Mouse (Mus musculus): ENCODE data around the gene Htra2. TPM values are rescaled to one million over a fixed set of nuclear protein-coding genes. Genes with fewer than 3 reads are reported as not detected.

The Htra2 gene
- polyA plus RNA-seq, 1 experiment = 119 TPM

- no peak overlapping the region for H3ac ChIP-seq (ENCODE audit: control insufficient read depth, insufficient read length, low read depth)
- H3K27me3 ChIP-seq (ENCODE audit: control insufficient read depth, insufficient read depth, insufficient read length) = no peaks in the 10 kb centered on the region
- TF ChIP-seq MYOD1 (IDR thresholded peaks at IDR 0.05; ENCODE audit: control insufficient read depth, insufficient read length, low read depth) (no peak), CTCF (IDR thresholded peaks at IDR 0.05; ENCODE audit: control insufficient read depth, insufficient read depth, insufficient read length) (no peak), MAX (IDR thresholded peaks at IDR 0.05) (no peak), USF1 (IDR thresholded peaks at IDR 0.05; ENCODE audit: low read depth) (no peak), CEBPB (IDR thresholded peaks at IDR 0.05; ENCODE audit: low read depth) (no peak), MYOG (IDR thresholded peaks at IDR 0.05; ENCODE audit: control insufficient read depth, extremely low read depth, insufficient read length) (no peak), FOSL1 (IDR thresholded peaks at IDR 0.05; ENCODE audit: insufficient read depth, low read length, poor library complexity, severe bottlenecking) (no peak)
- no peaks in the 10 kb centered on the region for H3K79me2 ChIP-seq (ENCODE audit: control insufficient read depth, insufficient read depth)
- no peak overlapping the region for H3K4me3 ChIP-seq (ENCODE audit: insufficient read depth, poor library complexity, severe bottlenecking)
- peaks cover 33% of the 10 kb centered on the region for H3K36me3 ChIP-seq (ENCODE audit: control insufficient read depth, insufficient read depth)
- no peaks in the 10 kb centered on the region for H3K79me3 ChIP-seq (ENCODE audit: low read depth)
These were observed 11.1 kb downstream of the Htra2 start for GRCm38 (mm10) chr6:83043993-83044392.

- no peak for TF ChIP-seq CEBPB (IDR thresholded peaks at IDR 0.05; ENCODE audit: low read depth)
- TF ChIP-seq MYOG (IDR thresholded peaks at IDR 0.05; ENCODE audit: control insufficient read depth, extremely low read depth, insufficient read length) = no peak
- TF ChIP-seq USF1 (IDR thresholded peaks at IDR 0.05; ENCODE audit: low read depth) = no peak
- no peak for TF ChIP-seq MYOD1 (IDR thresholded peaks at IDR 0.05; ENCODE audit: control insufficient read depth, insufficient read length, low read depth)
- no peak for TF ChIP-seq CTCF (IDR thresholded peaks at IDR 0.05; ENCODE audit: control insufficient read depth, insufficient read depth, insufficient read length)
- Histone ChIP-seq H3K4me3 (ENCODE audit: insufficient read depth, poor library complexity, severe bottlenecking) (no peak overlapping the region), H3K79me2 (ENCODE audit: control insufficient read depth, insufficient read depth) (no peaks in the 10 kb centered on the region), H3K79me3 (ENCODE audit: low read depth) (no peaks in the 10 kb centered on the region), H3K27me3 (ENCODE audit: control insufficient read depth, insufficient read depth, insufficient read length) (no peaks in the 10 kb centered on the region), H3ac (ENCODE audit: control insufficient read depth, insufficient read length, low read depth) (no peak overlapping the region), H3K36me3 (ENCODE audit: control insufficient read depth, insufficient read depth) (peaks cover 33% of the 10 kb centered on the region)
These were observed 11.5 kb downstream of the Htra2 start for GRCm38 (mm10) chr6:83043561-83043960.

GRCm38 (mm10) chr6:83040601-83041000 lies 14.5 kb downstream of the Htra2 start:
- no peaks in the 10 kb centered on the region for H3K27me3 ChIP-seq (ENCODE audit: control insufficient read depth, insufficient read depth, insufficient read length)
- TF ChIP-seq CTCF (IDR thresholded peaks at IDR 0.05; ENCODE audit: control insufficient read depth, insufficient read depth, insufficient read length) (no peak), MAX (IDR thresholded peaks at IDR 0.05) (no peak), CEBPB (IDR thresholded peaks at IDR 0.05; ENCODE audit: low read depth) (no peak), USF1 (IDR thresholded peaks at IDR 0.05; ENCODE audit: low read depth) (no peak), MYOD1 (IDR thresholded peaks at IDR 0.05; ENCODE audit: control insufficient read depth, insufficient read length, low read depth) (no peak), FOSL1 (IDR thresholded peaks at IDR 0.05; ENCODE audit: insufficient read depth, low read length, poor library complexity, severe bottlenecking) (no peak), MYOG (IDR thresholded peaks at IDR 0.05; ENCODE audit: control insufficient read depth, extremely low read depth, insufficient read length) (no peak)
- peaks cover 2% of the 10 kb centered on the region for H3K79me3 ChIP-seq (ENCODE audit: low read depth)
- peaks cover 46% of the 10 kb centered on the region for H3K36me3 ChIP-seq (ENCODE audit: control insufficient read depth, insufficient read depth)
- H3ac ChIP-seq (ENCODE audit: control insufficient read depth, insufficient read length, low read depth) = no peak overlapping the region
- H3K4me3 ChIP-seq (ENCODE audit: insufficient read depth, poor library complexity, severe bottlenecking) = no peak overlapping the region
- H3K79me2 ChIP-seq (ENCODE audit: control insufficient read depth, insufficient read depth) = peaks cover 5% of the 10 kb centered on the region

- no peak for TF ChIP-seq FOSL1 (IDR thresholded peaks at IDR 0.05; ENCODE audit: insufficient read depth, low read length, poor library complexity, severe bottlenecking)
- TF ChIP-seq MYOD1 (IDR thresholded peaks at IDR 0.05; ENCODE audit: control insufficient read depth, insufficient read length, low read depth) = no peak
- no peak for TF ChIP-seq CTCF (IDR thresholded peaks at IDR 0.05; ENCODE audit: control insufficient read depth, insufficient read depth, insufficient read length)
- TF ChIP-seq MYOG (IDR thresholded peaks at IDR 0.05; ENCODE audit: control insufficient read depth, extremely low read depth, insufficient read length) = no peak
- no peak for TF ChIP-seq CEBPB (IDR thresholded peaks at IDR 0.05; ENCODE audit: low read depth)
- no peak for TF ChIP-seq USF1 (IDR thresholded peaks at IDR 0.05; ENCODE audit: low read depth)
- no peak for TF ChIP-seq MAX (IDR thresholded peaks at IDR 0.05)
- H3K4me3 ChIP-seq (ENCODE audit: insufficient read depth, poor library complexity, severe bottlenecking) = no peak overlapping the region
- no peaks in the 10 kb centered on the region for H3K27me3 ChIP-seq (ENCODE audit: control insufficient read depth, insufficient read depth, insufficient read length)
- H3ac ChIP-seq (ENCODE audit: control insufficient read depth, insufficient read length, low read depth) = no peak overlapping the region
- H3K79me2 ChIP-seq (ENCODE audit: control insufficient read depth, insufficient read depth) = peaks cover 24% of the 10 kb centered on the region
- peaks cover 9% of the 10 kb centered on the region for H3K79me3 ChIP-seq (ENCODE audit: low read depth)
- peaks cover 34% of the 10 kb centered on the region for H3K36me3 ChIP-seq (ENCODE audit: control insufficient read depth, insufficient read depth)
These were observed 16.5 kb downstream of the Htra2 start for GRCm38 (mm10) chr6:83038496-83039012.

- Histone ChIP-seq H3K27me3 (ENCODE audit: control insufficient read depth, insufficient read depth, insufficient read length) (no peaks in the 10 kb centered on the region), H3K4me3 (ENCODE audit: insufficient read depth, poor library complexity, severe bottlenecking) (no peak overlapping the region), H3K79me2 (ENCODE audit: control insufficient read depth, insufficient read depth) (peaks cover 37% of the 10 kb centered on the region), H3K36me3 (ENCODE audit: control insufficient read depth, insufficient read depth) (peaks cover 35% of the 10 kb centered on the region), H3K79me3 (ENCODE audit: low read depth) (peaks cover 19% of the 10 kb centered on the region), H3ac (ENCODE audit: control insufficient read depth, insufficient read length, low read depth) (no peak overlapping the region)
- TF ChIP-seq MAX (IDR thresholded peaks at IDR 0.05) (no peak), CTCF (IDR thresholded peaks at IDR 0.05; ENCODE audit: control insufficient read depth, insufficient read depth, insufficient read length) (no peak), CEBPB (IDR thresholded peaks at IDR 0.05; ENCODE audit: low read depth) (no peak), MYOG (IDR thresholded peaks at IDR 0.05; ENCODE audit: control insufficient read depth, extremely low read depth, insufficient read length) (no peak), MYOD1 (IDR thresholded peaks at IDR 0.05; ENCODE audit: control insufficient read depth, insufficient read length, low read depth) (no peak), USF1 (IDR thresholded peaks at IDR 0.05; ENCODE audit: low read depth) (no peak), FOSL1 (IDR thresholded peaks at IDR 0.05; ENCODE audit: insufficient read depth, low read length, poor library complexity, severe bottlenecking) (no peak)
These were observed 17.9 kb downstream of the Htra2 start for GRCm38 (mm10) chr6:83037188-83037587.
